Mouse (Mus musculus): ENCODE measurements at regions not wholly inside any gene's neighbourhood (a gene's known extent, or its start where the extent isn't known, plus 50 kb on each side); places are given as distances from the start of the nearest gene placed in this dataset.
A peak's percentile ranks its signal among the peaks of the same experiment; 100 is the strongest.

DNA sequence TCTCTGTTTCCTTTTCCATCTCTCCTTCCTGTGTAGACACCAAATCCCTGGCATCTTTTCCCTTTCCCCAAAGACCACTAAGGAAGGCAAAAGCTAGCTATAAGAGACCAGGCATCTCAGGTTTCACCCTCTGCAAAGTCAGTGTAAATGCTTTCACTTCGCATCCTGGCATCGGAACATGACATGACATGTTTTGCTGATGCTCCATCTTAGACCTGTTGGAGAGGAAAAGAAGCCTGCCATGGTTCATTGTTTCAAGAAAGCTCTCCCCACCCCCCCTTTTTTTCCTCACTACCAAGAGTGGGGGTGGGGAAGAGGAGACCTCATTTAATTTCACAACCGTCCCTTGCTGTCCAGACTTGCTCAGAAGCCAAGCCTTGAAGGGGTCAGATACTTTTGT, 156.4 kb upstream of the Camk1g start:
- Histone ChIP-seq H3K4me2 (ENCODE audit: low read depth, low read length, severe bottlenecking) (no peak overlapping the region), H3K4me1 (replicated peaks; ENCODE audit: control insufficient read depth, insufficient read depth, low read length) (no peaks in the 10 kb centered on the region), H3K9me3 (ENCODE audit: control insufficient read depth, low read length) (no peaks in the 10 kb centered on the region), H3K4me3 (ENCODE audit: low read depth, low read length) (no peak overlapping the region), H3K36me3 (ENCODE audit: control insufficient read depth, insufficient read depth, low read length) (no peaks in the 10 kb centered on the region), H3K9ac (ENCODE audit: low read length) (no peak overlapping the region), H3K27ac (ENCODE audit: low read depth, low read length) (no peak overlapping the region), H3K27me3 (ENCODE audit: control insufficient read depth, insufficient read depth, low read length) (no peaks in the 10 kb centered on the region)
- no peak for ATAC-seq (replicated peaks; ENCODE audit: low FRiP score)
- WGBS: 55% methylated on average over 3 of the region's 3 CpGs
- no peak for DNase-seq (ENCODE audit: low spot score)

DNA sequence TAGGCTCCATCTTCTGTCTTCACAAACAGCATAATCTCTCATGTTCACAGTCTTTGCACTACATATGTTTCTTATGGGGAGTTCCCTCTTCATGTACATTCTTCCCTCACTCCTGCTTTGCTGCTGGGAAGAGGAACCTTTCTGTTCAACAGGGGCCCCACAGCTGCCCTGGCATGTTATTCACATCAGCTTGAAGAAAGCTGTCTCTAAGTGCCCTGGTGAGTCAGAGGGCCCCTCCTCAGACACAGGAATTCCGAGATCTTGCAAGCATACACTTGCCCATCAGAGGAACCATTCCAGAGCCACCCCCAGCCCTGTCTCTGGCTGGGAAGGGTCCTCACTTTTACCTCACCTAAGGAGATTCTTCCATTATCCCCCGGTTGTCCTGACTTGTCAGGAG, 151.9 kb upstream of the Camk1g start:
- DNase-seq (ENCODE audit: low spot score) (no peak), ATAC-seq (replicated peaks; ENCODE audit: low FRiP score) (no peak)
- Histone ChIP-seq H3K9ac (ENCODE audit: low read length) (no peak overlapping the region), H3K4me1 (replicated peaks; ENCODE audit: control insufficient read depth, insufficient read depth, low read length) (no peaks in the 10 kb centered on the region), H3K27ac (ENCODE audit: low read depth, low read length) (no peak overlapping the region), H3K4me3 (ENCODE audit: low read depth, low read length) (no peak overlapping the region), H3K9me3 (ENCODE audit: control insufficient read depth, low read length) (no peaks in the 10 kb centered on the region), H3K4me2 (ENCODE audit: low read depth, low read length, severe bottlenecking) (no peak overlapping the region), H3K36me3 (ENCODE audit: control insufficient read depth, insufficient read depth, low read length) (no peaks in the 10 kb centered on the region), H3K27me3 (ENCODE audit: control insufficient read depth, insufficient read depth, low read length) (no peaks in the 10 kb centered on the region)
- 82% methylated on average over 2 of the region's 2 CpGs for WGBS

DNA sequence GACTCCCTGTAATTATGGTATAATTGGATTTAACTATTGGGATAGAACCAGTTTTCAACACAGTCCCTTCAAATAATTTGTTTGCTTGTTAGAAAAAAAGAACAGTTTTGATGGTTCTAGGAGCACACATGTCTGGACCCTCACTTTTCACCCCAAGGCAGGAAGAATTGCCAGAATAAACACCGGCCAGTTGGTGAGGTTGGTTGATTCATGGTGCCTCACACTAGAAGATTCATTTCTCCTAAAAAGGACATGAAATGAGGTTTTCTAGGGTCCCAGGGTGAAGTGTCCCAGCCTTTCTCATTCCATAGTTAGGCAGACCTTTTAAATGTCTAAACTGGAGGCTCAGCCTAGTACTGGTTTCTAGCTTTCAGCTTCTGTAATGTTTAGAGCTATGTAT, 148.7 kb upstream of the Camk1g start:
- Histone ChIP-seq H3K9ac (ENCODE audit: low read length) (no peak overlapping the region), H3K27ac (ENCODE audit: low read depth, low read length) (no peak overlapping the region), H3K9me3 (ENCODE audit: control insufficient read depth, low read length) (no peaks in the 10 kb centered on the region), H3K27me3 (ENCODE audit: control insufficient read depth, insufficient read depth, low read length) (no peaks in the 10 kb centered on the region), H3K4me1 (replicated peaks; ENCODE audit: control insufficient read depth, insufficient read depth, low read length) (no peaks in the 10 kb centered on the region), H3K4me3 (ENCODE audit: low read depth, low read length) (no peak overlapping the region), H3K4me2 (ENCODE audit: low read depth, low read length, severe bottlenecking) (no peak overlapping the region), H3K36me3 (ENCODE audit: control insufficient read depth, insufficient read depth, low read length) (no peaks in the 10 kb centered on the region)
- WGBS: 81% methylated on average over 1 of the region's 1 CpGs
- no peak for ATAC-seq (replicated peaks; ENCODE audit: low FRiP score)
- DNase-seq (ENCODE audit: low spot score): no peak

- Histone ChIP-seq H3K4me3 (ENCODE audit: low read depth, low read length) (no peak overlapping the region), H3K9ac (ENCODE audit: low read length) (no peak overlapping the region), H3K27ac (ENCODE audit: low read depth, low read length) (no peak overlapping the region), H3K4me2 (ENCODE audit: low read depth, low read length, severe bottlenecking) (no peak overlapping the region), H3K27me3 (ENCODE audit: control insufficient read depth, insufficient read depth, low read length) (no peaks in the 10 kb centered on the region), H3K36me3 (ENCODE audit: control insufficient read depth, insufficient read depth, low read length) (no peaks in the 10 kb centered on the region), H3K9me3 (ENCODE audit: control insufficient read depth, low read length) (no peaks in the 10 kb centered on the region), H3K4me1 (replicated peaks; ENCODE audit: control insufficient read depth, insufficient read depth, low read length) (no peaks in the 10 kb centered on the region)
- WGBS: 67% methylated on average over 4 of the region's 4 CpGs
- DNase-seq (ENCODE audit: low spot score): no peak
- no peak for ATAC-seq (replicated peaks; ENCODE audit: low FRiP score)
These were observed 147.9 kb upstream of the Camk1g start for GRCm38 (mm10) chr1:193517968-193518367.

GRCm38 (mm10) chr1:193517293-193517692, 147.2 kb upstream of the Camk1g start:
- WGBS: 82% methylated on average over 2 of the region's 2 CpGs
- Histone ChIP-seq H3K9ac (ENCODE audit: low read length) (no peak overlapping the region), H3K36me3 (ENCODE audit: control insufficient read depth, insufficient read depth, low read length) (no peaks in the 10 kb centered on the region), H3K27me3 (ENCODE audit: control insufficient read depth, insufficient read depth, low read length) (no peaks in the 10 kb centered on the region), H3K27ac (ENCODE audit: low read depth, low read length) (no peak overlapping the region), H3K4me2 (ENCODE audit: low read depth, low read length, severe bottlenecking) (no peak overlapping the region), H3K4me3 (ENCODE audit: low read depth, low read length) (no peak overlapping the region), H3K4me1 (replicated peaks; ENCODE audit: control insufficient read depth, insufficient read depth, low read length) (no peaks in the 10 kb centered on the region), H3K9me3 (ENCODE audit: control insufficient read depth, low read length) (no peaks in the 10 kb centered on the region)
- no peak for DNase-seq (ENCODE audit: low spot score)
- no peak for ATAC-seq (replicated peaks; ENCODE audit: low FRiP score)

DNA sequence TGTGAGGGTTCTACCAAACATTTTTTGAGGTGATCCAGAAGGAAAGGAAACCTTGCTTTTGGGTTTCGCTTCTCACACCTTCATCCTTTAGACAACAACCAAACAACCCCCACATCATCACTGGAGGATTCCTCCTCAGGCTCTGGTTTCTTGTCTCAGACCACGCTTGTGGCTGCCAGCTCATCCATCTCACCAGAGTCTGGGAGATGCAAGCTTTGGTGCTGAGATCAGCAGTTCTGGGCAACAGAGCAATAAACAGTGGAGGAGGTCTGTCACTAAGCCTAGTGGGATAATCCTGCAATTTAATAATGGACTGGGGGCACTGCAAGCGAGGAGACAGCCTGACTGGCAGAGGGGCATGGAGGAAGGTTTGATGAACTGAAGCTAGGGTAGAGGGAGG, 146.3 kb upstream of the Camk1g start:
- Histone ChIP-seq H3K36me3 (ENCODE audit: control insufficient read depth, insufficient read depth, low read length) (no peaks in the 10 kb centered on the region), H3K4me3 (ENCODE audit: low read depth, low read length) (no peak overlapping the region), H3K9ac (ENCODE audit: low read length) (no peak overlapping the region), H3K9me3 (ENCODE audit: control insufficient read depth, low read length) (no peaks in the 10 kb centered on the region), H3K4me1 (replicated peaks; ENCODE audit: control insufficient read depth, insufficient read depth, low read length) (no peaks in the 10 kb centered on the region), H3K27me3 (ENCODE audit: control insufficient read depth, insufficient read depth, low read length) (no peaks in the 10 kb centered on the region), H3K27ac (ENCODE audit: low read depth, low read length) (no peak overlapping the region), H3K4me2 (ENCODE audit: low read depth, low read length, severe bottlenecking) (no peak overlapping the region)
- no peak for DNase-seq (ENCODE audit: low spot score)
- no peak for ATAC-seq (replicated peaks; ENCODE audit: low FRiP score)
- 79% methylated on average over 3 of the region's 3 CpGs for WGBS

- Histone ChIP-seq H3K27me3 (ENCODE audit: control insufficient read depth, insufficient read depth, low read length) (no peaks in the 10 kb centered on the region), H3K4me2 (ENCODE audit: low read depth, low read length, severe bottlenecking) (no peak overlapping the region), H3K9ac (ENCODE audit: low read length) (no peak overlapping the region), H3K4me1 (replicated peaks; ENCODE audit: control insufficient read depth, insufficient read depth, low read length) (no peaks in the 10 kb centered on the region), H3K9me3 (ENCODE audit: control insufficient read depth, low read length) (no peaks in the 10 kb centered on the region), H3K4me3 (ENCODE audit: low read depth, low read length) (no peak overlapping the region), H3K27ac (ENCODE audit: low read depth, low read length) (no peak overlapping the region), H3K36me3 (ENCODE audit: control insufficient read depth, insufficient read depth, low read length) (no peaks in the 10 kb centered on the region)
- peak; percentile 65 for ATAC-seq (replicated peaks; ENCODE audit: low FRiP score)
- 43% methylated on average over 9 of the region's 9 CpGs for WGBS
- DNase-seq (ENCODE audit: low spot score): peak; percentile 53
These were observed 144.0 kb upstream of the Camk1g start for GRCm38 (mm10) chr1:193513929-193514710.

GRCm38 (mm10) chr1:193510066-193510793, 140.1 kb upstream of the Camk1g start:
- Histone ChIP-seq H3K4me2 (ENCODE audit: low read depth, low read length, severe bottlenecking) (no peak overlapping the region), H3K27me3 (ENCODE audit: control insufficient read depth, insufficient read depth, low read length) (no peaks in the 10 kb centered on the region), H3K4me1 (replicated peaks; ENCODE audit: control insufficient read depth, insufficient read depth, low read length) (no peaks in the 10 kb centered on the region), H3K9ac (ENCODE audit: low read length) (no peak overlapping the region), H3K27ac (ENCODE audit: low read depth, low read length) (no peak overlapping the region), H3K4me3 (ENCODE audit: low read depth, low read length) (no peak overlapping the region), H3K36me3 (ENCODE audit: control insufficient read depth, insufficient read depth, low read length) (no peaks in the 10 kb centered on the region), H3K9me3 (ENCODE audit: control insufficient read depth, low read length) (no peaks in the 10 kb centered on the region)
- ATAC-seq (replicated peaks; ENCODE audit: low FRiP score): peak; percentile 13; the same call in 1 of the 2 replicates
- DNase-seq (ENCODE audit: low spot score): no peak
- 27% methylated on average over 8 of the region's 8 CpGs for WGBS

GRCm38 (mm10) chr1:193508271-193508670, 138.2 kb upstream of the Camk1g start:
- H3K27me3 ChIP-seq (ENCODE audit: control insufficient read depth, insufficient read depth, low read length): no peaks in the 10 kb centered on the region
- no peaks in the 10 kb centered on the region for H3K4me1 ChIP-seq (replicated peaks; ENCODE audit: control insufficient read depth, insufficient read depth, low read length)
- H3K9ac ChIP-seq (ENCODE audit: low read length): no peak overlapping the region
- H3K4me3 ChIP-seq (ENCODE audit: low read depth, low read length): no peak overlapping the region
- no peaks in the 10 kb centered on the region for H3K36me3 ChIP-seq (ENCODE audit: control insufficient read depth, insufficient read depth, low read length)
- no peak overlapping the region for H3K4me2 ChIP-seq (ENCODE audit: low read depth, low read length, severe bottlenecking)
- no peak for DNase-seq (ENCODE audit: low spot score)
- no peak for ATAC-seq (replicated peaks; ENCODE audit: low FRiP score)
- no peaks in the 10 kb centered on the region for H3K9me3 ChIP-seq (ENCODE audit: control insufficient read depth, low read length)
- no peak overlapping the region for H3K27ac ChIP-seq (ENCODE audit: low read depth, low read length)

Data from forebrain, embryonic 11.5 days (tissue).